Mouse (Mus musculus): Measurements from ENCODE around the gene Rps15. TPM values are rescaled to one million over a fixed set of nuclear protein-coding genes. Genes with fewer than 3 reads are reported as not detected.

Gene Rps15
- polyA plus RNA-seq, 1 experiment, result 2,204 TPM

DNA sequence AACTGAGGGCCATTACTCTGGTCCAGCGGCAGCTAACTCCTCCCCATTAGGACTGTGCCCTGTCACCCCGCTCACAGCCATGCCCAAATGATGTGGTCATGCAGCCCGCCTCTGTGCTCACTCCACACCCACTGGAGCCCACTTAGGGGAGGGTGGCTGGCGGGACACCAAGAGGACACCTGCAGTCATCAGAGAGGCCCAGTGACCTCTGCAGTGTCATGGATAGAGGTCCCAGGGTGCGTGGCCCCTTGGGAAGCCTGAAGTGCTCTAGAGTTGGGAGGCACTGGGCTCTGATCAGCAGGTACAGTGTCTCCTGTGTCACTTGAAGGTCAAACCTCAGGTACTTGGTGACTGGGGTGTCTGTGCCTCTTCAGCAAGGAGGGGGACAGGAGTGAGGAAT lies 4.6 kb downstream of the Rps15 start:
- H3K27ac ChIP-seq (ENCODE audit: insufficient read depth, low read length), result no peak overlapping the region
- no peak for DNase-seq (ENCODE audit: low read depth in 1 of 2, low spot score in 2 of 2)
- TF ChIP-seq CTCF (IDR thresholded peaks at IDR 0.05; ENCODE audit: extremely low read depth, insufficient read depth, insufficient read length, insufficient replicate concordance), result no peak
- TF ChIP-seq POLR2A (IDR thresholded peaks at IDR 0.05; ENCODE audit: low read depth, low read length), result no peak
- H3K4me1 ChIP-seq (ENCODE audit: control insufficient read depth, insufficient read depth, insufficient read length), result peaks cover 4% of the 10 kb centered on the region; the same call in 1 of the 2 replicates
- 82% methylated on average over 5 of the region's 5 CpGs for WGBS
- H3K36me3 ChIP-seq (ENCODE audit: control insufficient read depth, insufficient read depth, low read length), result peaks cover 12% of the 10 kb centered on the region
- peaks cover 7% of the 10 kb centered on the region; the same call in 1 of the 2 replicates for H3K27me3 ChIP-seq (ENCODE audit: control insufficient read depth, insufficient read depth, low read length)
- H3K4me3 ChIP-seq (ENCODE audit: extremely low read depth, insufficient read depth, insufficient read length), result no peak overlapping the region

DNA sequence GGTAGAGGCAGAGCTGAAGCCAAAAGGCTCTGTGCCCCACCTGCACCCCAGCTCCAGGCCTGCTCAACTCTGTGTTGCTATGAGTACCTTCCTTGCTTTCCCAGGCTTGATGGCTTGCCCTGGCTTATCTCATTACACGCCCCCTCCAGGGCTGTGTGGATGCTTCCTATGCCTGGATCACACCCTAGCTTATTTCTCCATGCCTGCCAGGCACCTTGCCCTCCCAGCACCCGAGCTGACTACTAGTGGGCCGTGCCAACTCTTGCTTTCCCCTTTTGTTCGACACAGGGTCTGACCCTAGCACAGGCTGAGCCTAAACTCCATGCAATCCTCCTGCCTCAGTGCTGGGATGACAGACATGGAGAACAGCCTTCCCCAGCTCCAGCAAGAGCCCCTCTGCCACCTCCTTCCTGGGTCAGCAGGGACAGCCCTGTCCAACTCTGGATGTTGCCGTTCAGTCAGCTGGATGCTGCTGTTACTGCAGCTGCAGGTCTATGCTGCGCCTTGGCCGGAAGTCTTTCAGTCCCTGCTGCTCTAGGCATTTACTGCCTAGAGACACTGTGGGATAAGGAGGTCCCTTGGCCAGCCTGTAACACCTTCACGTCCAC lies 5.4 kb downstream of the Rps15 start:
- peaks cover 12% of the 10 kb centered on the region for H3K36me3 ChIP-seq (ENCODE audit: control insufficient read depth, insufficient read depth, low read length)
- H3K27ac ChIP-seq (ENCODE audit: insufficient read depth, low read length), result no peak overlapping the region
- no peak overlapping the region for H3K4me3 ChIP-seq (ENCODE audit: extremely low read depth, insufficient read depth, insufficient read length)
- 72% methylated on average over 8 of the region's 8 CpGs for WGBS
- H3K4me1 ChIP-seq (ENCODE audit: control insufficient read depth, insufficient read depth, insufficient read length), result peaks cover 4% of the 10 kb centered on the region; the same call in 1 of the 2 replicates
- no peak for TF ChIP-seq POLR2A (IDR thresholded peaks at IDR 0.05; ENCODE audit: low read depth, low read length)
- no peak for TF ChIP-seq CTCF (IDR thresholded peaks at IDR 0.05; ENCODE audit: extremely low read depth, insufficient read depth, insufficient read length, insufficient replicate concordance)
- no peak for DNase-seq (ENCODE audit: low read depth in 1 of 2, low spot score in 2 of 2)
- H3K27me3 ChIP-seq (ENCODE audit: control insufficient read depth, insufficient read depth, low read length), result peaks cover 7% of the 10 kb centered on the region; the same call in 1 of the 2 replicates

DNA sequence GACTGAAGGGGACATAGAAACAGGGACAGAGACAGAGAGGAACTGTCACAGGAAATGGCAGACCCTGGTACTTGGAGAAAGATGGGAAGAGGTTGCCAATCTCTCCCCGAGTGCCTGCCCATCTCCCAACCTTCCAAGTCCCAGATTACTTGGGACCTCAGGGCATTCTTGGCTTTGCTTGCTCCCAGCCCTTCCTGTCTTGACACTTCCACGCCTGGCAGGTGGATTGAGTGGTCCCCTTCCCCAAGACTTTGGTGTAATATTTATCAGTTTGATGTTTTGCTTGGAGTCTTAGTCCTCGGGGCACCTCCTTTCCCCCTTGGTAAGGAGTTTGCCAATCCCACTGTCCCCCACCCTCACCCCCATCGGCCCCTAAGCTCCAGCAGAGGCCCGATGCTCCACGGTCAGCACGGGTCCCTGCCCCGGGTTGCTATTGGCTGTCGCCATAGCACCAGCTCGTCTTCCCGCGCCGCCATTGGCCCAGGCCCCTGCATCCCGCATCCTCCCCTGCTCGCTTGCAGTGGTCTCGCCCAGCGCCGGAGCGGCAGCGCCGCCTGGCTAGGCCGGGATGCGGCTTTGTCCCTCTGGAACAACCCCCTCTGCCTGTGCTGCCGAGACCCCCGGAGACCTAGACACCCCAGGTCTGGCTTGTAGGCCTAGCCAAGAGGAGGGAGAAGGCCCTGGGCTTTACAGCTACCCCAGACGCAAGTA lies 6.5 kb downstream of the Rps15 start:
- TF ChIP-seq CTCF (IDR thresholded peaks at IDR 0.05; ENCODE audit: extremely low read depth, insufficient read depth, insufficient read length, insufficient replicate concordance) (no peak), POLR2A (IDR thresholded peaks at IDR 0.05; ENCODE audit: low read depth, low read length) (no peak)
- 18% methylated on average over 23 of the region's 26 CpGs for WGBS
- peaks cover 9% of the 10 kb centered on the region for H3K36me3 ChIP-seq (ENCODE audit: control insufficient read depth, insufficient read depth, low read length)
- no peak overlapping the region for H3K27ac ChIP-seq (ENCODE audit: insufficient read depth, low read length)
- H3K27me3 ChIP-seq (ENCODE audit: control insufficient read depth, insufficient read depth, low read length), result peaks cover 7% of the 10 kb centered on the region; the same call in 1 of the 2 replicates
- H3K4me1 ChIP-seq (ENCODE audit: control insufficient read depth, insufficient read depth, insufficient read length), result no peaks in the 10 kb centered on the region
- no peak overlapping the region for H3K4me3 ChIP-seq (ENCODE audit: extremely low read depth, insufficient read depth, insufficient read length)
- no peak for DNase-seq (ENCODE audit: low read depth in 1 of 2, low spot score in 2 of 2)

DNA sequence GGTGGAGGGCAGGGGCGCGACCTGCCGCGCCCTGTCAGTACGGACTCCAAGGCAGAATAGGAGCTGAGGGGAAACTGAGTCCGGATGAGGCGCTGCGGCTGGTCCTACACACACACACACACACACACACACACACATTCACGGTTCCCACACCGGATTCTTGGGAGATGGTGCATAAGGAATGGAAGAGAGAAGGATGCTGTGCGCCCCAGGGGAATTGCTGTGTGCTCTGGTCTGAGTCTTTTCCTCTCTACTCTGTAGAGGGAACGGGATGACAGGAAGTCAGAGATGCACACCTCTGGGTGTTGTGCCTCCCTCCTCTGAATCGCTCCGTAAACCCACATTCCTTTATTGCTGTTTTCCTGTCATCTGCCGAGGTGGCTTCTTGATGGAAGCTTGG lies 7.0 kb downstream of the Rps15 start:
- no peak for DNase-seq (ENCODE audit: low read depth in 1 of 2, low spot score in 2 of 2)
- 20% methylated on average over 15 of the region's 15 CpGs for WGBS
- H3K27me3 ChIP-seq (ENCODE audit: control insufficient read depth, insufficient read depth, low read length), result peaks cover 7% of the 10 kb centered on the region; the same call in 1 of the 2 replicates
- H3K36me3 ChIP-seq (ENCODE audit: control insufficient read depth, insufficient read depth, low read length), result peaks cover 5% of the 10 kb centered on the region
- TF ChIP-seq CTCF (IDR thresholded peaks at IDR 0.05; ENCODE audit: extremely low read depth, insufficient read depth, insufficient read length, insufficient replicate concordance), result no peak
- no peaks in the 10 kb centered on the region for H3K4me1 ChIP-seq (ENCODE audit: control insufficient read depth, insufficient read depth, insufficient read length)
- no peak overlapping the region for H3K27ac ChIP-seq (ENCODE audit: insufficient read depth, low read length)
- no peak overlapping the region for H3K4me3 ChIP-seq (ENCODE audit: extremely low read depth, insufficient read depth, insufficient read length)

DNA sequence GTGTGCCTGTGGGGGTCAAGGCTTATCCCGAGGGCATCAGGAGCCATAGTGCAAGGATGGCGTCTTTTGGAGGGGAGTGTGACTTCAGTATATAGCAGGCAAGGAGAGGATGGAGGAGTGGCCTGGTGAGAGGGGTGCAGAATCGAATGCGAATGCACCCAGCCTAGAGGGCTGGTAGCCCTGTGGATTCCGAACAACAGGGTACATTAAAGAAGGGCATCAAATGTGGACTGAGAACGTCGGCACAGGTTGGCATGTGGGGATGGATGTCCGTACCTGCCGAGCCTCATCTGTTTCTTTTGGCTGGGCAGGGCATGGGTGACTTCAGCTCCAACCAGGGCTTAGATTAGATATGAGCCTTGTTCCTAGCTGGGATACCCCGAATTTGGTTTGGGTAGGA lies 7.6 kb downstream of the Rps15 start:
- peaks cover 10% of the 10 kb centered on the region for H3K27me3 ChIP-seq (ENCODE audit: control insufficient read depth, insufficient read depth, low read length)
- no peaks in the 10 kb centered on the region for H3K4me1 ChIP-seq (ENCODE audit: control insufficient read depth, insufficient read depth, insufficient read length)
- no peaks in the 10 kb centered on the region for H3K36me3 ChIP-seq (ENCODE audit: control insufficient read depth, insufficient read depth, low read length)
- no peak overlapping the region for H3K4me3 ChIP-seq (ENCODE audit: extremely low read depth, insufficient read depth, insufficient read length)
- no peak for DNase-seq (ENCODE audit: low read depth in 1 of 2, low spot score in 2 of 2)
- no peak overlapping the region for H3K27ac ChIP-seq (ENCODE audit: insufficient read depth, low read length)
- TF ChIP-seq POLR2A (IDR thresholded peaks at IDR 0.05; ENCODE audit: low read depth, low read length) (no peak), CTCF (IDR thresholded peaks at IDR 0.05; ENCODE audit: extremely low read depth, insufficient read depth, insufficient read length, insufficient replicate concordance) (no peak)
- WGBS, result 55% methylated on average over 10 of the region's 10 CpGs

DNA sequence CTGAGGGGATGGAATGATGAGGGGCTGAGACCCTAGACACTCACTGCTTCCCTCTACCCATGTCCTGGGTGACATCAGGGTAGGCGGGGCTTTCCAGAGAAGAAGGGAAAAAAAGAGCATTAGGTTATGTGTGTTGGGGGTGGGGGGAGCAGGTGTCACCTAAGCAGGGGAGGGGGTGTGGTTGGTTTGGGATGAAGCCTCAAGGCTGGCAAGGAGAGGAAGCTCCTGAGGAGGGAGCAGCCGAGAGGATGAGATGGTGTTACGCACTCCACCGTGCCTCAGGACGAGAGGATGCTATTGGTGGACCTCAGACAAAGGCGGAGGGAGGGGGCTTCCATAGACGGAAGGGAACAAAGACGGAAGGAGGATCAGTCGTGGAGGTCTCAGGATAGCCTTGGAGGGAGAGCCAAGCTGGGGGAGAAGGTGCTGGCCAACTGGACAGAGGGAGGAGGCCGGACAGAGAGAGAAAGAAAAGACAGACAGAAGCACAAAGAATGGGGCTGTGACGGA lies 8.5 kb downstream of the Rps15 start:
- H3K27me3 ChIP-seq (ENCODE audit: control insufficient read depth, insufficient read depth, low read length), result peaks cover 10% of the 10 kb centered on the region
- no peaks in the 10 kb centered on the region for H3K36me3 ChIP-seq (ENCODE audit: control insufficient read depth, insufficient read depth, low read length)
- no peaks in the 10 kb centered on the region for H3K4me1 ChIP-seq (ENCODE audit: control insufficient read depth, insufficient read depth, insufficient read length)
- 47% methylated on average over 11 of the region's 11 CpGs for WGBS
- TF ChIP-seq POLR2A (IDR thresholded peaks at IDR 0.05; ENCODE audit: low read depth, low read length) (no peak), CTCF (IDR thresholded peaks at IDR 0.05; ENCODE audit: extremely low read depth, insufficient read depth, insufficient read length, insufficient replicate concordance) (no peak)
- no peak for DNase-seq (ENCODE audit: low read depth in 1 of 2, low spot score in 2 of 2)
- H3K4me3 ChIP-seq (ENCODE audit: extremely low read depth, insufficient read depth, insufficient read length), result no peak overlapping the region
- no peak overlapping the region for H3K27ac ChIP-seq (ENCODE audit: insufficient read depth, low read length)

Data from spleen, adult 2 months (tissue).